Mouse (Mus musculus): ENCODE data around the gene Lrrc63. TPM values are rescaled to one million over a fixed set of nuclear protein-coding genes. Genes with fewer than 3 reads are reported as not detected.

Gene Lrrc63
- polyA plus RNA-seq, 1 experiment = 0.04 TPM

GRCm38 (mm10) chr14:75064520-75064919, 66.2 kb downstream of the Lrrc63 start:
- 92% methylated on average over 7 of the region's 7 CpGs for WGBS
- TF ChIP-seq POLR2A (IDR thresholded peaks at IDR 0.05; ENCODE audit: control insufficient read depth, extremely low read depth, insufficient read depth, low read length, poor library complexity) (no peak), CTCF (IDR thresholded peaks at IDR 0.05; ENCODE audit: borderline replicate concordance, control insufficient read depth, extremely low read depth, insufficient read depth, low read length, poor library complexity) (no peak)
- DNase-seq = no peak
- Histone ChIP-seq H3K27me3 (ENCODE audit: control insufficient read depth, insufficient read depth, low read length) (no peaks in the 10 kb centered on the region), H3K36me3 (ENCODE audit: control insufficient read depth, insufficient read depth, low read length) (no peaks in the 10 kb centered on the region), H3K4me3 (ENCODE audit: control insufficient read depth, insufficient read depth, low read length) (no peak overlapping the region), H3K27ac (ENCODE audit: control insufficient read depth, insufficient read depth, low read length) (no peak overlapping the region), H3K4me1 (replicated peaks; ENCODE audit: control insufficient read depth, insufficient read depth, low read length) (peaks cover 14% of the 10 kb centered on the region)

DNA sequence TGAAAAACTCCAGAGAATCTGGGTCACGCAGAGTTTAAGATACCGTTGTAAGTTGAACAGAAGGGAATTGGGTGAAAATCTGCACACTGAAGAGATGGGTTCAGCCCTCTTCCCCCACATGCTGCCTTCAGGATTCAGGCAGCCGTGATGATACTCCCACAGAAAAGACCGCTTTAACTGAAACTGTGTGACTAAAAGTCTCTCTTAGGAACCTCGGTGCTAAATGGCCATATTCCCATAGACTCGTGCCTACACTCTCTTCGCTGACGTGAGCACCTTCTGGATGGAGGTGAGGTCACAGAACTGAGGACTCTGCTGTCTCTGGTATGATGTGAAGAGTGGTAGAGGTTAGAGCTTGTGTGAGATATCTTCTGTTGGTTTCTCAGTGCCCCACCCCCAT, 66.7 kb downstream of the Lrrc63 start:
- TF ChIP-seq POLR2A (IDR thresholded peaks at IDR 0.05; ENCODE audit: control insufficient read depth, extremely low read depth, insufficient read depth, low read length, poor library complexity) (no peak), CTCF (IDR thresholded peaks at IDR 0.05; ENCODE audit: borderline replicate concordance, control insufficient read depth, extremely low read depth, insufficient read depth, low read length, poor library complexity) (no peak)
- peaks cover 10% of the 10 kb centered on the region for H3K4me1 ChIP-seq (replicated peaks; ENCODE audit: control insufficient read depth, insufficient read depth, low read length)
- no peak for DNase-seq
- no peaks in the 10 kb centered on the region for H3K27me3 ChIP-seq (ENCODE audit: control insufficient read depth, insufficient read depth, low read length)
- H3K4me3 ChIP-seq (ENCODE audit: control insufficient read depth, insufficient read depth, low read length) = no peak overlapping the region
- no peaks in the 10 kb centered on the region for H3K36me3 ChIP-seq (ENCODE audit: control insufficient read depth, insufficient read depth, low read length)
- no peak overlapping the region for H3K27ac ChIP-seq (ENCODE audit: control insufficient read depth, insufficient read depth, low read length)
- 98% methylated on average over 8 of the region's 8 CpGs for WGBS

GRCm38 (mm10) chr14:75060562-75060961, 70.1 kb downstream of the Lrrc63 start:
- no peaks in the 10 kb centered on the region for H3K27me3 ChIP-seq (ENCODE audit: control insufficient read depth, insufficient read depth, low read length)
- no peak for TF ChIP-seq CTCF (IDR thresholded peaks at IDR 0.05; ENCODE audit: borderline replicate concordance, control insufficient read depth, extremely low read depth, insufficient read depth, low read length, poor library complexity)
- no peak for TF ChIP-seq POLR2A (IDR thresholded peaks at IDR 0.05; ENCODE audit: control insufficient read depth, extremely low read depth, insufficient read depth, low read length, poor library complexity)
- DNase-seq = peak; percentile 36
- WGBS = 30% methylated on average over 8 of the region's 8 CpGs
- no peak overlapping the region for H3K27ac ChIP-seq (ENCODE audit: control insufficient read depth, insufficient read depth, low read length)
- no peak overlapping the region for H3K4me3 ChIP-seq (ENCODE audit: control insufficient read depth, insufficient read depth, low read length)
- peaks cover 8% of the 10 kb centered on the region for H3K4me1 ChIP-seq (replicated peaks; ENCODE audit: control insufficient read depth, insufficient read depth, low read length)
- H3K36me3 ChIP-seq (ENCODE audit: control insufficient read depth, insufficient read depth, low read length) = no peaks in the 10 kb centered on the region

DNA sequence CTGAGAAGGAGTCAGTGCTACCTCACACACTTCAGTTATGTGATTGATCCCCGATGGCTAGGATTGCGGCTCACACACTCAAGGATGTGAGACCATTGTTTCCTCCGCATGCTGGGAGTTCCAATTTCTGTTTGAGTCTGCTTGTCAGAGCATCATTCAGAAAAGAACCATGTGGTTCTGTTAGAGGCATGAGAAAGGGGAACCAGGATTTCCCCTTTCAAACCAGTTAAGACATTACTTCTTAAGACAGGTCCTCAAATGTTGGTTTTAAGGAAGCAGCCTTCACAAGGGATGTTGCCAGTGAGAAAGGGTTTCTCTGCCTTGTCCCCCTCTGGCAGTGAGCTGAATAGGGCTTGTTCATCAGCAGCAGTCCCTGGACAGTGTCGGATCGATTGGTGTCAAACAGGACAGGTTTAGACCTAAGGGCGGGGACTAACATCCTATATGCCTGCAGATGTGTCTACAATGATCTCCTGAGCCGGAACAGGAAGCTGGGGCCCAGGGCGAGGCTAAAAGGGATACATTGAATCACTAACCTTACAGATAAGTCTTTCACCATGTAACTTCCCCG, 73.7 kb downstream of the Lrrc63 start:
- Histone ChIP-seq H3K36me3 (ENCODE audit: control insufficient read depth, insufficient read depth, low read length) (no peaks in the 10 kb centered on the region), H3K27me3 (ENCODE audit: control insufficient read depth, insufficient read depth, low read length) (no peaks in the 10 kb centered on the region), H3K27ac (ENCODE audit: control insufficient read depth, insufficient read depth, low read length) (no peak overlapping the region), H3K4me1 (replicated peaks; ENCODE audit: control insufficient read depth, insufficient read depth, low read length) (peaks cover 5% of the 10 kb centered on the region), H3K4me3 (ENCODE audit: control insufficient read depth, insufficient read depth, low read length) (no peak overlapping the region)
- 36% methylated on average over 9 of the region's 9 CpGs for WGBS
- TF ChIP-seq POLR2A (IDR thresholded peaks at IDR 0.05; ENCODE audit: control insufficient read depth, extremely low read depth, insufficient read depth, low read length, poor library complexity) (no peak), CTCF (IDR thresholded peaks at IDR 0.05; ENCODE audit: borderline replicate concordance, control insufficient read depth, extremely low read depth, insufficient read depth, low read length, poor library complexity) (no peak)
- DNase-seq = no peak

DNA sequence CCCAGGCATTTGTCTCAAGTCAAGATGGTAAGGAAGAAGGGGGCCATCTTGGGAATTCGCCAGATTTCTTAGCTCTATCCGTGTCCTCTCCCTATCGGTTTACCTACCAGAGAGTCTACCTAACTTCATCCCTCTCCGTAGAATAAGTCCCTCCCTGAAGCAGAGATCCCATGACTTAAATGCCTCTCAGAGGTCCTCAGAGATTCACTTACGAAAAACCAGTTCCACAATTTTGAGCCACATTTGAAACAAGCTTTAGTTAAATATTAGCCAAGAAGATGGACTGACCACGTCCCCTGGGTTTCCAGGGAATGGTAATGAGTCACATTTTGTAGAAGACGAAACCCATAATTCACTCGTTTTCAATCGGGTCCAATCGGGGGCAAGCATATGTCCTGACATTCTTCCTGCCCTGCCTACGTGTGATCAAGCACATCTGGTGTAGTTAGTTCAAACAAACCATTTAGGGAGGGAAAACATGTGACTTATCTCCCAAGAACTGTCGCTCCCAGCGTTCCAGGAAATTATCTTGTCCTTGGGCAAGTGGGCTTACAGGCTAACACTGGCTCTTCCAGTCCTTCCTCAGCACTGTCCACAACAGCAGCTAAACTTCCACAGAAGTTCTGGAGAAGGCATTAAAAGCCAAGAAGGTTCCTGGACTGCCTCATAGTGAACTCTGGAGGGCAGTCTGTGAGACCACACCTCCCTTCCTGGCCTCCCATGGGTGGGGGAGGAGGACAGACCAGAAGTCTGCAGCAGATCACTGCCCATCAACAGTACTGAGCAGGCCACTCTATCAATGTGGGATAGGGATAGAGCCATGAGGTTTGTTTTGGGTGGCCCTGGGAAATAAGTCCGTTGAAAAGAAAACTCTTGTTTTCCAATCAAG, 76.0 kb downstream of the Lrrc63 start:
- no peaks in the 10 kb centered on the region for H3K36me3 ChIP-seq (ENCODE audit: control insufficient read depth, insufficient read depth, low read length)
- WGBS = 93% methylated on average over 14 of the region's 14 CpGs
- no peaks in the 10 kb centered on the region; the same call in 1 of the 2 replicates for H3K27me3 ChIP-seq (ENCODE audit: control insufficient read depth, insufficient read depth, low read length)
- peaks cover 5% of the 10 kb centered on the region for H3K4me1 ChIP-seq (replicated peaks; ENCODE audit: control insufficient read depth, insufficient read depth, low read length)
- no peak overlapping the region for H3K4me3 ChIP-seq (ENCODE audit: control insufficient read depth, insufficient read depth, low read length)
- no peak for TF ChIP-seq CTCF (IDR thresholded peaks at IDR 0.05; ENCODE audit: borderline replicate concordance, control insufficient read depth, extremely low read depth, insufficient read depth, low read length, poor library complexity)
- TF ChIP-seq POLR2A (IDR thresholded peaks at IDR 0.05; ENCODE audit: control insufficient read depth, extremely low read depth, insufficient read depth, low read length, poor library complexity) = no peak
- H3K27ac ChIP-seq (ENCODE audit: control insufficient read depth, insufficient read depth, low read length) = no peak overlapping the region
- DNase-seq = no peak

DNA sequence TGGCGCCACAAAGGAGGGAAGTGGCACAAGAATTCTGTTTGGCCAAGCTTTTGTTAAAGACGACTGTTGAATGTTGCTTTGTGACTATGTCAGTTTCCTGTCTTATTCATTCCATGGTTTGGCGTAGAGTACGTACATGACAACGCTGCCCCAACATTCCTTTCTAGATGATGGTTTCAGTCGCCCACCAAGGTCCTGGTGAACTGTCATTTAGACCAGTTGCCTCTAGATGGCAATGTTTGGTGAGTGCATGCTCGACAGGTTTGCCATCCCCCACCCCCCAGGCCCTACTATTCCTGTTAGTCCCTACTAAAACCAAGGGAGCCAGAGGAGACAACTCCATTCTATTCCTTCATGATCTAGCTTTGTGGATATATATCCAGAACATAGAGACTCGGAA, 78.2 kb downstream of the Lrrc63 start:
- DNase-seq = peak; percentile 33
- Histone ChIP-seq H3K4me1 (replicated peaks; ENCODE audit: control insufficient read depth, insufficient read depth, low read length) (peaks cover 5% of the 10 kb centered on the region), H3K27me3 (ENCODE audit: control insufficient read depth, insufficient read depth, low read length) (no peaks in the 10 kb centered on the region; the same call in 1 of the 2 replicates), H3K4me3 (ENCODE audit: control insufficient read depth, insufficient read depth, low read length) (no peak overlapping the region), H3K27ac (ENCODE audit: control insufficient read depth, insufficient read depth, low read length) (no peak overlapping the region), H3K36me3 (ENCODE audit: control insufficient read depth, insufficient read depth, low read length) (no peaks in the 10 kb centered on the region)
- TF ChIP-seq CTCF (IDR thresholded peaks at IDR 0.05; ENCODE audit: borderline replicate concordance, control insufficient read depth, extremely low read depth, insufficient read depth, low read length, poor library complexity) (no peak), POLR2A (IDR thresholded peaks at IDR 0.05; ENCODE audit: control insufficient read depth, extremely low read depth, insufficient read depth, low read length, poor library complexity) (no peak)
- 51% methylated on average over 8 of the region's 8 CpGs for WGBS

Measured in thymus, adult 2 months (tissue).